Mouse (Mus musculus) kidney, embryonic 14.5 days (tissue): ENCODE data around the gene Vdr. TPM values are rescaled to one million over a fixed set of nuclear protein-coding genes. Genes with fewer than 3 reads are reported as not detected.

Experiments used
- ATAC-seq: fragments of 200-750 bp; cut with Nextera tagmentation; 2 replicates; pipeline ENCODE4 v1.8.0; 2017; ENCODE audit warnings: moderate number of reproducible peaks, mild to moderate bottlenecking, moderate TSS enrichment, moderate library complexity; ENCODE audit not compliant: low FRiP score, low TSS enrichment
- H3K27ac ChIP-seq: fragments of 300-500 bp; sonication (generic); 2 replicates; pipeline ENCODE4 v1.5.1; 2014; ENCODE audit warnings: low read depth, mild to moderate bottlenecking, low read length, moderate library complexity, mixed read lengths
- H3K27me3 ChIP-seq: fragments of 300-500 bp; sonication (generic); 2 replicates; pipeline ENCODE4 v1.6.1; 2014; ENCODE audit warnings: mild to moderate bottlenecking, low read length; ENCODE audit not compliant: control insufficient read depth, insufficient read depth
- H3K36me3 ChIP-seq: fragments of 300-500 bp; sonication (generic); 2 replicates; pipeline ENCODE4 v1.6.1; 2014; ENCODE audit warnings: low read length, mixed read lengths; ENCODE audit not compliant: control insufficient read depth, insufficient read depth
- H3K4me1 ChIP-seq: fragments of 300-500 bp; sonication (generic); 2 replicates; pipeline ENCODE4 v1.6.1; 2014; ENCODE audit warnings: low read length, mixed read lengths; ENCODE audit not compliant: control insufficient read depth, insufficient read depth
- H3K4me2 ChIP-seq: fragments of 300-500 bp; sonication (generic); replicated peaks from 2 replicates; pipeline ENCODE4 v1.6.1; 2014; ENCODE audit warnings: low read depth, mild to moderate bottlenecking, low read length
- H3K4me3 ChIP-seq: fragments of 300-500 bp; sonication (generic); 2 replicates; pipeline ENCODE4 v1.5.1; 2014; ENCODE audit warnings: mild to moderate bottlenecking, low read length
- H3K9ac ChIP-seq: fragments of 300-500 bp; sonication (generic); 2 replicates; pipeline ENCODE4 v1.6.1; 2014; ENCODE audit warnings: low read depth, mild to moderate bottlenecking, low read length, moderate library complexity
- H3K9me3 ChIP-seq: fragments of 300-500 bp; sonication (generic); 2 replicates; pipeline ENCODE4 v1.6.1; 2016; ENCODE audit warnings: low read length; ENCODE audit not compliant: control insufficient read depth
- WGBS: fragments of 180-500 bp; shearing (Covaris S2); extraction: QIAGEN DNeasy Blood & Tissue Kit; methylation state at CpG from one replicate; pipeline ENCODE4 v1.1.7; 2014; 5-methylcytosine and 5-hydroxymethylcytosine counted together
- polyA plus RNA-seq: library from polyadenylated mRNA; unstranded; fragments of >200 nt; fragmentation: Nextera tagmentation; extraction: Ambion mirVana; gene quantifications from 2 replicates; pipeline ENCODE4 v1.2.1, GENCODE M21; 2014

Gene Vdr
- polyA plus RNA-seq, 1 experiment from 2014 or later: 2.8 TPM

DNA sequence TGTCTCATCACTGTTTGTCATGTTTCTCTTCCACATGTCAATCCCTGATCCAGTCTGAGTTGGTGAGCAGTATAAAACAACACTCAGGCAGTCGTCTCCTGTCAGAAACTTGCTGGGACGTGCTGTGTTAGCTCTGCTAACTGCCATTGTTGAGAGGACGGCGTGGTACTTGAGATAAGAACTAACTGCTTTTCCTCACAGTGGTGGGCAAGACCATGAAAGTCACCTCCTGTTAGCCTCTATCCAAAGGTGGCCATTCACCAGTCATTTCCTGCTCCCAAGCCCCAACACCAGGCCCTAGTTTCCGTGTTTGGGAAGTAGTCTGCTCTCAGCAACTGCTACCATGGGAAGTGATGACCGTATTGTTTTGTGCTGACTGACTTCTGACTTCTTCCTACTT lies 45.3 kb downstream of the Vdr start:
- H3K9me3 ChIP-seq: peaks cover 8% of the 10 kb centered on the region; the same call in 1 of the 2 replicates
- ATAC-seq: no peak
- no peak overlapping the region for H3K4me3 ChIP-seq
- WGBS: 61% methylated on average over 6 of the region's 6 CpGs
- H3K4me2 ChIP-seq: no peak overlapping the region
- H3K27me3 ChIP-seq: no peaks in the 10 kb centered on the region
- no peak overlapping the region for H3K27ac ChIP-seq
- peaks cover 5% of the 10 kb centered on the region; the same call in 1 of the 2 replicates for H3K4me1 ChIP-seq
- H3K9ac ChIP-seq: no peak overlapping the region
- no peaks in the 10 kb centered on the region for H3K36me3 ChIP-seq

DNA sequence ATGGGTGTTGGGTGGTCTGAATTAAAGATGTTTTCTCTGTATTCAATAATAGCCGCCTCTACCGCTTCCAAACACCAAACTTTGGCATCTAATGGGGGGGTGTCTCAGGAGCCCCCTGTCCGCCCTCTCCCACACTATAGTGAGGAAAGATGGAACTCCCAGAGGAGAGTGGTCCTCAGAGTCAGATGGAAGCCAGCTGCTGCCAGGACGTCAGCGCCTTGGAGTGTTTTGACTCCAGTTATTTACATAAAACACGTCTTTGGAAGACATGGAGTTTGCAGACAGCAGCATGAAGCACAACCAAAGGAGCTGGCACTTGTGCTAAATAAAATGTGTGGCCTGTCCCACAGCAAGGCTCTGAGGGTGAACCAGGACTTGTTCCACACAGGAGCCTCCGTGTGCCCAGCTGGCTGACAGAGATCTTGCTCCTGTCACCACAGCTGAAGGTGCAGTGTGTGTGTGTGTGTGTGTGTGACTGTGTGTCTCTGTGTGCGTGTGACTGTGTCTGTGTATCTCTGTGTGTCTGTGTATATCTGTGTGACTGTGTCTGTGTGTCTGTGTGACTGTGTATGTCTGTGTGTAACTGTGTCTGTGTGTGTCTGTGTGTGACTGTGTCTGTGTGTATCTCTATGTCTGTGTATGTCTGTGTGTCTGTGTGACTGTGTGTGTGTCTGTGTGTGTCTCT lies 45.9 kb downstream of the Vdr start:
- H3K27ac ChIP-seq: no peak overlapping the region
- H3K4me1 ChIP-seq: peaks cover 5% of the 10 kb centered on the region; the same call in 1 of the 2 replicates
- H3K9me3 ChIP-seq: peaks cover 8% of the 10 kb centered on the region; the same call in 1 of the 2 replicates
- WGBS: 48% methylated on average over 8 of the region's 8 CpGs
- H3K36me3 ChIP-seq: no peaks in the 10 kb centered on the region
- H3K4me3 ChIP-seq: no peak overlapping the region
- no peak overlapping the region for H3K9ac ChIP-seq
- H3K4me2 ChIP-seq: no peak overlapping the region
- no peak for ATAC-seq
- H3K27me3 ChIP-seq: no peaks in the 10 kb centered on the region

DNA sequence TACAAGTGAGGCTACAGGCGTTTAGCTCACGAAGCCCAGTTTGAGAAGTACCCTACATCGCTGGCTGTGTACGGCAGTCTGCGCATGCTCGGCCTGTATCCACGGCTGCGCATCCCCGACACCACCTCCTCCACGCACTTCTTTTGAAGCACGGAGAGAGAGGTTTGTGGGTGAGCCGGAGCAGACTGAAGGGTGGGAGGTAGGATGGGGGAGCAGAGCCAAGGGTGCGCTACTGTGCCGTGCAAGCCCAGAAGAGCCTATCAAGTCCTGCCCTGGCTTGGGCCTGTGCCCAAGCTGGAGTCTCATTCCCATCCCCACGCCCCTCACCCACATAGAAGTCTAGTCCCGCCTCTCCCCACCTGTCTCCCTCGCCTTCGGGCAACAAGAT lies 46.9 kb downstream of the Vdr start:
- H3K27me3 ChIP-seq: no peaks in the 10 kb centered on the region
- H3K9me3 ChIP-seq: peaks cover 8% of the 10 kb centered on the region; the same call in 1 of the 2 replicates
- no peak for ATAC-seq
- H3K4me2 ChIP-seq: no peak overlapping the region
- peaks cover 5% of the 10 kb centered on the region; the same call in 1 of the 2 replicates for H3K4me1 ChIP-seq
- H3K36me3 ChIP-seq: no peaks in the 10 kb centered on the region
- 84% methylated on average over 18 of the region's 18 CpGs for WGBS
- no peak overlapping the region for H3K9ac ChIP-seq
- no peak overlapping the region for H3K4me3 ChIP-seq
- no peak overlapping the region for H3K27ac ChIP-seq

DNA sequence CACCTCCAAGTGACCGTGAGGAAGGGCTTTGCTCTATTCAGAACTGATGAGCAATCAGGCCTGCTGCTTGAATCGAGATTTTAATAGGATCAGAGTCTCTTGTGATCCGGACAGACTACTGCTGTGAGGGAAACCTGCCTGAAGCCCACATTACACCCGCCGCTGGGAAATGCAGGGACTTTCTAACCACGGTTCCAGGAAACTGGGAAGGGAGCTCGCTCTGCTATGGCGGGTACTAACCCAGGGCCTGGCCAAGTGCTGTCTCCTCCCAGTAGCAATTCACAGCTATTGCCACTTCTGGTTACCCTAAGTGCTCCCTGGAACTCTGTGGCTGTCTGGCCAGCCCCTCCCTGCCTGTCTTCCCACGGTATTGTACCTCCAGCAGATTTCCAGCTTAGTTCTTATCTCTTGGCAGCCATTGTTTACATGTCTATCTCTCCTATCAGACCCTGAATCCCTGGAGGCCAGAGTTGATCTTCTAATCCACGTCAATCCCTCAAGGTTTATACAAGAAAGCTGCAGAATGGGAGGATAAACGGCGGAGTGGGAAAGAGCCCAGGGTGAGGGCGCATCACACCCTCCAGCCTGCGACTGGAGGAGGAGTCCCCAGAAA lies 47.4 kb downstream of the Vdr start:
- ATAC-seq: no peak
- Histone ChIP-seq H3K4me3 (no peak overlapping the region), H3K9ac (no peak overlapping the region), H3K4me1 (peaks cover 5% of the 10 kb centered on the region; the same call in 1 of the 2 replicates), H3K9me3 (peaks cover 8% of the 10 kb centered on the region; the same call in 1 of the 2 replicates), H3K4me2 (no peak overlapping the region), H3K27ac (no peak overlapping the region), H3K27me3 (no peaks in the 10 kb centered on the region), H3K36me3 (no peaks in the 10 kb centered on the region)
- 64% methylated on average over 14 of the region's 14 CpGs for WGBS

DNA sequence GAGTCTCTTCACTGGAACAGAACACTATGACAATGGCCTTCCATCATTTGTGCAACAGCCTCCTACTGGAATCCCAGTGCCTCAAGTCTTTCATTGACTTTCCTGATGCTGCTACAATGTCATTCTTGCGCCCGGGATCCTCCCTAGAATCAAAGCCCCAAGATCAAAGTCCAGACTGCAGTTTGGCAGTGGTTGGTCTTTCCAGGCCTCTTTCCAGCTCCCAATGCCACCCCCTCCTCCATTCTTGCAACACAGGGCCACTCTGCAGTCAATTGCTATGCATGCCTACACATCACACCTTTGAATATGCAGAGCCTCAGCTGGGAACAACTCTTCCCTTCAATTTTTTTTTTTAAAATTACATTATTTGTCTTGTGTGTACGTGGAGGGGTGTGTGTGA lies 50.1 kb downstream of the Vdr start:
- Histone ChIP-seq H3K4me2 (no peak overlapping the region), H3K27ac (no peak overlapping the region), H3K9ac (no peak overlapping the region), H3K27me3 (no peaks in the 10 kb centered on the region), H3K9me3 (no peaks in the 10 kb centered on the region), H3K4me1 (peaks cover 5% of the 10 kb centered on the region; the same call in 1 of the 2 replicates), H3K4me3 (no peak overlapping the region), H3K36me3 (no peaks in the 10 kb centered on the region)
- 82% methylated on average over 3 of the region's 3 CpGs for WGBS
- no peak for ATAC-seq

DNA sequence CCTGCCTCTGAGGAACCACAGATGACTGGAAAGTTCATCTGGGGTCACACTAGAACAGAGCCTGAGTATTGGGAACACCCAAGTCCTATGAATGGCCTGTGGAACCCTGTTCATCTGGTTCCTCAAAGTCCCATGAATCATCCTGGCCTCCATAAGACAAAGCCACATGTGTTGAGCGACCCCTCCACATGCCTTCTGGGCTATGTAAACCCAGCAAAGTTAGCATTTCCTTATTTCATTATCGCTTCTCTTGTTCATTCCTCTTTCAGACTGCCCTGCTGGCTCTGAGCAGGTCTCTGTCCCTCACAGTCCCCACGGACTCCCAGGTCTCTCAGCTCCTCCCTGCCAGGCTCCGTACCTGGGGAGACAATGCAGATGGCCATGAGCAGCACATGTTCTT lies 52.0 kb downstream of the Vdr start:
- no peaks in the 10 kb centered on the region for H3K27me3 ChIP-seq
- H3K4me3 ChIP-seq: no peak overlapping the region
- no peak for ATAC-seq
- H3K4me2 ChIP-seq: no peak overlapping the region
- no peak overlapping the region for H3K9ac ChIP-seq
- no peaks in the 10 kb centered on the region for H3K36me3 ChIP-seq
- H3K9me3 ChIP-seq: no peaks in the 10 kb centered on the region
- no peaks in the 10 kb centered on the region for H3K4me1 ChIP-seq
- no peak overlapping the region for H3K27ac ChIP-seq
- WGBS: 86% methylated on average over 4 of the region's 4 CpGs

DNA sequence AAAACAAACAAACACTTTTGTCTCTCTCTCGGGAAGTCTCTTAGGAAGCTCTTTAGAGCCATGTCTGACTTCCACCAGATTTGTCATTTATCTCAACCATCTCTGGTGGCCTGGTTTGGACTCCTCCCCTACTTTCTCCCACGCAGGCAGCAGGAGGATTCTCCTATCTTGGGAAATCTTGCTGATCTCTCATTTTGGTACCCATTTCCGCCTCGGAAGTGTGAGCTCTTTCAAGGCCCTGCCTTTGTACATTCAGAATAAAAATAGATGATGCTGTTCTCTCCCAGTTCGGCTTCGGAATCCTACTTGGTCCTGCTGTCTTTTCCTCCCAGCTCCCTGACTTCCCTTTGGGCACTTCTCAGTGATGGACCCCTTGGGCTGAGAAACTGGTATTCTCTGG lies 55.9 kb downstream of the Vdr start:
- ATAC-seq: no peak
- Histone ChIP-seq H3K4me1 (no peaks in the 10 kb centered on the region), H3K4me3 (no peak overlapping the region), H3K27me3 (no peaks in the 10 kb centered on the region), H3K4me2 (no peak overlapping the region), H3K36me3 (no peaks in the 10 kb centered on the region), H3K27ac (no peak overlapping the region), H3K9ac (no peak overlapping the region), H3K9me3 (no peaks in the 10 kb centered on the region)
- 62% methylated on average over 6 of the region's 6 CpGs for WGBS

DNA sequence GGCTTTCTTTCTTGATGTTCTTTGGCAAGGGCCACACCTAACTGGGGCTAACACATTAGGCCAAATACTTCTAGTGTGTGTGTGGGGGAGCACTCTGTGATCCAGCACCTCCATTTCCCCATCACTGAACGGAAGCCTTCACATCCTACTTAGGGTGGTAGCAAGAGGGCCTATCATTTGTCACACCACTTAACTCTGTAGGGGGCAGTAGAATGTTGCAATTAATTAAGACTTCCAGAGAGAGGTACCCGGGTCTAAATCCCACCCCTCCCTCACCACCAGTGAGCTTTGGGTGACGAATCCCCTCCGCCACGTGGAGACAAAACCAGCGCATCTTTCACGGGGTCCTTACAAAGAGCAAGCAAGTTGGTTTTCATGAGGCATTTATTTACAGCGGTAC lies 56.4 kb downstream of the Vdr start:
- H3K4me1 ChIP-seq: no peaks in the 10 kb centered on the region
- H3K9me3 ChIP-seq: no peaks in the 10 kb centered on the region
- no peaks in the 10 kb centered on the region for H3K27me3 ChIP-seq
- H3K27ac ChIP-seq: no peak overlapping the region
- no peak overlapping the region for H3K4me3 ChIP-seq
- no peak for ATAC-seq
- WGBS: 48% methylated on average over 8 of the region's 8 CpGs
- H3K36me3 ChIP-seq: no peaks in the 10 kb centered on the region
- no peak overlapping the region for H3K9ac ChIP-seq
- no peak overlapping the region for H3K4me2 ChIP-seq

DNA sequence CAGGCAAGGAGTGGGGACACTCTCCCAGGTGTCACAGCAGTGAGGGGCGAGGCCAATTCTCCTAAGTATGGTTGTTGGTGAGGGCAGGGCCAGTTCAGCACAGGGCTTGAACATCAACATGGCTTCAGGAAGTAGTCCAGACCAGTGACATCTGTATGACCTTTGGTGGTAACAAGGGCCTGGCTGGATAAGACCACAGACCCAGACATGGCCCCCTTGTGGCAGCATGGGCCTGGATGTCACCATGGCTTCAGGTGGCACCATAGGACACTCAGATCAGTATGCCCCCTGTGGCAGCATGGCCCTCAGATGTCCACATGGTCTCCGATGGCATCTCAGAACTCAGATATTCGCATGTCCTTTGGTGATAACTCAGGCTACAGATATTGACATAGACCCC lies 58.1 kb downstream of the Vdr start:
- no peak for ATAC-seq
- 93% methylated on average over 3 of the region's 3 CpGs for WGBS

More for the DNA sequence above, 58.1 kb downstream of the Vdr start:
- no peaks in the 10 kb centered on the region for H3K4me1 ChIP-seq
- H3K4me2 ChIP-seq: no peak overlapping the region
- no peaks in the 10 kb centered on the region for H3K36me3 ChIP-seq
- no peak overlapping the region for H3K27ac ChIP-seq
- no peak overlapping the region for H3K4me3 ChIP-seq
- H3K27me3 ChIP-seq: no peaks in the 10 kb centered on the region
- H3K9ac ChIP-seq: no peak overlapping the region
- no peaks in the 10 kb centered on the region for H3K9me3 ChIP-seq
